Mouse (Mus musculus): Measurements from ENCODE around the gene Lama1.

The Lama1 gene

DNA sequence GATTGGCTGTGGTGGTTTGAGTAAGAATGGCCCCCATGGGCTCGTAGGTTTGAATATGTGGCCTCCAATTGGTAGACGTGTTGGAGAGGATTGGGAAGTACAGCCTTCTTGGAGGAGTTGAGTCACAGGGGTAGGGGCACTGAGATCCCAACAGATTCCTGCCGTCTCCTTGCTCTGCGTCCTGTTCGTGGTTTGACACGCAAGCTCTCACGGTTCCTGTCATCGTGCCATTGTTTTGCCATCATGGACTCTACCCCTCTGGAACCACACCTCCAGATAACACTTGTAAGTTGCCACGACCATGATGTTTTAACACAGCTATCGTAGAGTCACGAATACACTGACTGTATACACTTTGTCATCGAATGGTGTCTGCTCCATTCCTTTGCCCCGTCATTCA, 141.9 kb downstream of the Lama1 start:
- 88% methylated on average over 13 of the region's 13 CpGs for WGBS

DNA sequence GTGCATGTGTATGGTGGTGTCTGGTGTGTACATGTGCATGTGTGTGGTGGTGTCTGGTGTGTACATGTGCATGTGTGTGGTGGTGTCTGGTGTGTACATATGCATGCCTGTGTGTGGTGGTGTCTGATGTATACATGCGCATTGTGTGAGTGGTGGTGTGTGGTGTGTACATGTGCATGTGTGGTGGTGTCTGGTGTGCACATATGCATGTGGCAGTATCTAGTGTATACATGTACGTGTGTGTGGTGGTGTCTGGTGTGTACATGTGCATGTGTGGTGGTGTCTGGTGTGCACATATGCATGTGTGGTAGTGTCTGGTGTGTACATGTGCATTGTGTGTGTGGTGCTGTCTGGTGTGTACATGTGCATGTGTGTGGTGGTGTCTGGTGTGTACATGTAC, 144.4 kb downstream of the Lama1 start:
- WGBS, result 98% methylated on average over 2 of the region's 2 CpGs

DNA sequence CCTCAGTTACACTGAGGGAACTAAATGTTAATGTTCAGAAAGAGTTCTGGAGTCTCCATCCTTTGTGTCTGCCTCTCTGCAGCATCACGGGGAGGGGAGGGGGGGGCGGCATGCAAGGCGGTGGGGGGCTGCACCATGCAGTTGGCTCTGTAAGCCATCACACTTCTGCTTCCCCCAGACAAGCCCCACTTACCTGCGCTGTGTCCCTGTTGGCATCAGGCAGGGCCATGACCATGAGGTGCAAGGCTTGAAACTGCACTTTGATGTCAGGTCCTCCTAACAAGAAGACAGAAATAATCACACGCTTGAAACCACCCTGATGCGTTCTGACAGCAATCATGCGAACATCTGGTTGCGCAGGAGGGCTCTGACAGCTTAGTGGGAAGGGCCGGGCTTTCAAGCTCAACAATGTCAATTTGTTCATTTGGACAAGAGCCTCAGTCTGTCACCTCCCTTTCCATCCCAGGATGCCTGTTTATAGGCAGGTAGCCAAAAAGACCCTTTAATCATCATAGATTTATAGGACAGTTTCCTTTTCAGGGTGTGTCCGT, 164.1 kb downstream of the Lama1 start:
- 83% methylated on average over 10 of the region's 10 CpGs for WGBS

DNA sequence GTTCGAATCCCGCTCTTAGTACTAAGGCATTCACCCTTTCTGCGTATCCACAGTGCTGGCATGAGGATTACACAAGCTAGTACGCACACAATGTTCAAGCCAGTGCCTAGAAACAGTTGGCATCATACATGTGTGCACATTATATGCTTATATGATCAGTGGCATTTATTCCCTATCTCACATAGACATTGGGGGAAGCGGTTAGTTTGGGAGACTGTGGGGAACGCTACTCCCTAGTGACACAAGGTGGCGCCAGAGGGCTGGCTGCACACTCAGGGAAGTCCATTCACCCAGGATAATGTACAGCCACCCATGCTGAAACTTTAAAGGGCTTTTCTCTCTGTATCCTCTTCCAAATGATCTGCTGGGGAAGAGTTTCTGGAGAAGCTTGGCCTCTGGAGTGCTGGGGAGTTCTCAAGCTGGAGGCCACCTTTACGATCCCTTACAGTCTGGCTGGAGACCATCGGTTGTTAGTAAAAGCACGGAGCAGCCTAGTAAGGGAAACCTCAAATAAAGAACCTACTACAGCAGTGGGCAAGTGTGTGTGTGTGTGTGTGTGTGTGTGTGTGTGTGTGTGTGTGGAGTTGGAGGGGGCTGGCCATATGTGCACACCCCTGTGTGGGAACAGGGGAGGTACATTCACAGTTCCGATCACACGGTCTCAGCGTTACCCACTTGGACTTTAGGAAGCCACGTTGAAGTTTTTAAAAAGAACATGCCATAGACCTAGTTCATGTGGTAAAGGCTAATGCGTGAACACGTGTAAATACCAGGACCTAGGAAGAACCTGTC, 164.9 kb downstream of the Lama1 start:
- 71% methylated on average over 16 of the region's 16 CpGs for WGBS

DNA sequence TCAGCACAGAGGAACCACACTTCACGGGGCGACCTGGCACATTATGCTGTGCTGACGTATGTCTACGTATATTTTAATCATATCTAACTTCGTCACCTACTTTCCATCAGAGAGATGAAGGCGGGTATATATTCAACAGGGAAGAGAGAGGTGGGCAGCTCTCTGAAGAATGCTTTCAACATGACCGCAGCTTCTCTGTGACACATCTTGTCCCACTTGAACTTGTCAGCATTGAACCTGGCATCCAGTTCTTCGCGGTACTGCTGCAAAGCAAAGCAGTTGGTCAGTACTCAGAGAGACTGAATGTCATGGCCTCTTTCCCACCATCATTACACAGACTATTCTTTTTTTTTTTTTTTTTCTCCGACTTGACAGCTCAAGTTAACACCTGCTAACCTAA, 167.3 kb downstream of the Lama1 start:
- WGBS, result 84% methylated on average over 10 of the region's 10 CpGs

DNA sequence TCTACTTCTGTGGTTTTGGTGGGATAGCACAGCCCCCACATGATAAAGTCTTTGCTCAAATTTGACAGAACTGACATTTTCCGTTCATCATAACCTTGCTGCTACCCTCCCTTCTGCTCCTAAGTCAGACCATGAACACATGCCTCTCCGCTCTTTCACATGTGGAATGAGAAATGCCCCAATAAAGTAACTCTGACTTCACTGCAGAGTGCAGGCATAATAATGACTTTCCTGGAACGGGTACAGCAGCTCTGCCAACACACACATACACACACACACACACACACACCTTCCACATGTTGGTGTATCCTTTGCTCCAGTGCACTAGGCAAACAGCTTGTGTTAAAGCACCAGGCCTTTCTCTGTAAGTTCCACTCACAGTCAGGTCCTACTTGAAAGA, 167.9 kb downstream of the Lama1 start:
- 77% methylated on average over 3 of the region's 3 CpGs for WGBS

DNA sequence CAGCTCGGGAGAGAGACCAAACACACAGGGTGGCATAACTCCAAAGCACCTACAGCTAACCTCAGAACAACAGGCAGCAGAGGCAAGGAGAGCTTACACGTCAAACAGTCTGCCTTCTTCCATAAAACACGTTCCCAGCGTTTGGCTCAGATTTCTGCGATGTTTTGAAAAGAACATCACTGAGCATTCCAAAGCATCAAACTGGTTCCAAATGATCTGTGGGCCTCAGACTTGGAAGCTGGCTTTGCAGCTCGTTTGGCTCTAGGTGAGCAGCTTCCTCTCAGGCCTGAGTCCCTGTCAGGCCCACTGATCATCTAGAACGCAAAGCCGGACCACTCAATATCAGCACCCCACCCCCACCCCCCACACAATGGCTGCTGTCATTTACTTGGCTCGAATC, 169.0 kb downstream of the Lama1 start:
- 63% methylated on average over 9 of the region's 9 CpGs for WGBS

DNA sequence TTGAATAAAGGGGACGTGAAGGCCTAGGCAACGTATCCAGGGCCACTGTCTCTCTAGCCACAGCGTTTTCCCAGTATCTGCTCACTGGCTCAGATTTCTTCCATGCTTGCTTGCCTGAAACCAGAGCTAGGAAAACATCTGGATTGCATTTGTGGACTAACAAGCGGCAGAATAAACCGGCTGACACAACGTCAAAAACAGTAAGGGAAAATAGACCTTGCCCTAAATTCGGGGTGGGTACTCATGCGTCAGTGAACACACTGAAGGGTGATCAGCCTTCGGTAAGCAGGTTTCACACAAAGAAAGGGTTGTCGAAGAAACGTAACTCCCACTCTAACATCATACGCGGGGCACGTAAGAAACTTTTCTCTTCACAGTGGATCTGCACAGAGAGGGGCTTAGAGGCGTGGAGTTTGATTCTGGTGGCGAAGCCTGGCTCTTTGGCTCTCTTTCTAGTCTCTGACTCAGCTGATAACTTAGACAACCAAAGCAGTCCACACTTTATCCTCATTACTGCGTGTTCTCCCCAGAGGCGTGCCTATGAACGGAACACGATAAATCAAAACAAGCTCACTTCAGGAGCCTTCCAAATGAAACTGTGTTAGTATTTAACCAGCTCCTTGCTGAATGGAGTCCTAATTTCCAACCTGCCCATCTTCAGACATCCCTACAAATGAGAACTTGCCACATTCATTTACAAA, 169.6 kb downstream of the Lama1 start:
- 70% methylated on average over 20 of the region's 20 CpGs for WGBS

DNA sequence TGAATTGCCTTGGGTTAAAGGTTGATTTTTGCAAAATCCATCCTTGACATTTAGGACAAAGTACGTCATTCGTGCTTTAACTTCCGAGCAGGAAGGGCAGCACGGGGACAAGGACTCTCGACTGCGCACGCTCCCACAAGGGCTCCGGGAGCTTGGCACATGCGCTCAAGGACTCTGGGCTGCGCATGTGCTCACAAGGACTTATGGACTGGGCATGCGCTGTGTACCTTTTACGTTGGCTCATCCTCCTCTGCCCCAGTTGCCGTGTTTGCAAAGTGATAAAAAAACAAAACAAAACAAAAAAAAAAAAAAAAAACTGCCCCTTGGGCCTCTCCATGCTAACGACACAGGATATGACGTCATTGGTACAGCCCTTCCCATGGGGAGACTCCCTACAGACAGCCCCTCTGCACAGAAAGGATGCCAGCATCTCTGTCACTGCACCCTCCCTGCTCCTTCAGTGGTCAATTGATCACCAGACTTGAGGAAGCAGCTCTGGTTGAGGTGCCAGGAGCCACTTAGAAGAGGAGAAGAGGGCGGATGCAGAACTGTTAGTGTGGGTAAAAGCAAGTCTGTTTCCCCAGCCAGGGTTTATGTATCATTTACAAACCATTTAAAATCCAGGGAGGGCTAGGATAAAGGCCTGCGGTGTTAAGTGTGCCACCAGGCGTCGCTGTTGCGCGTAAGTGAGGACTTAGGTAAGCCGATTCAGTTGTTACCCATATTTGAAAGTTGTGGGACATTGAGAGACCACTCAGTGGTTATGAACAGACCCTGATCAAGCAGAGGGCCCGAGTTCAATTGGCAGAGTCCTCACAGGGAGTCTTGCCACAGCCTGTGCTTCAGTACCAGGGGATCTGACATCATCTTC, 172.9 kb downstream of the Lama1 start:
- WGBS, result 66% methylated on average over 23 of the region's 23 CpGs
